Mouse (Mus musculus): ENCODE data around the gene Olfr1242. TPM values are rescaled to one million over a fixed set of nuclear protein-coding genes. Genes with fewer than 3 reads are reported as not detected.

Gene Olfr1242
- polyA plus RNA-seq (2012; rRNA removed): not detected in 2 replicates

GRCm38 (mm10) chr2:89498235-89498634, at the start of gene Olfr1242:
Olfr1242 (minus strand) TSS chr2:89498335.
- WGBS: 67% methylated on average over 1 of the region's 1 CpGs
- Histone ChIP-seq H3K4me1 (ENCODE audit: control insufficient read depth, insufficient read depth, low read length) (no peaks in the 10 kb centered on the region), H3K4me3 (replicated peaks; ENCODE audit: extremely low read depth, low read depth, low read length) (no peak within 1 kb of the TSS)
- no peak for TF ChIP-seq CTCF (IDR thresholded peaks at IDR 0.05; ENCODE audit: insufficient read depth, low read length)
- no peak for TF ChIP-seq POLR2A (IDR thresholded peaks at IDR 0.05; ENCODE audit: borderline replicate concordance, extremely low read depth, low read depth, low read length)
- no peak for DNase-seq

GRCm38 (mm10) chr2:89544516-89544915, 46.4 kb upstream of the Olfr1242 start:
- H3K4me1 ChIP-seq (ENCODE audit: control insufficient read depth, insufficient read depth, low read length): no peaks in the 10 kb centered on the region
- no peak for TF ChIP-seq CTCF (IDR thresholded peaks at IDR 0.05; ENCODE audit: insufficient read depth, low read length)
- no peak for TF ChIP-seq POLR2A (IDR thresholded peaks at IDR 0.05; ENCODE audit: borderline replicate concordance, extremely low read depth, low read depth, low read length)
- no peak overlapping the region for H3K4me3 ChIP-seq (replicated peaks; ENCODE audit: extremely low read depth, low read depth, low read length)
- DNase-seq: no peak
- 51% methylated on average over 2 of the region's 2 CpGs for WGBS

GRCm38 (mm10) chr2:89539923-89540322, 41.8 kb upstream of the Olfr1242 start:
- Histone ChIP-seq H3K4me3 (replicated peaks; ENCODE audit: extremely low read depth, low read depth, low read length) (no peak overlapping the region), H3K4me1 (ENCODE audit: control insufficient read depth, insufficient read depth, low read length) (no peaks in the 10 kb centered on the region)
- 41% methylated on average over 1 of the region's 1 CpGs for WGBS
- no peak for DNase-seq
- no peak for TF ChIP-seq CTCF (IDR thresholded peaks at IDR 0.05; ENCODE audit: insufficient read depth, low read length)
- TF ChIP-seq POLR2A (IDR thresholded peaks at IDR 0.05; ENCODE audit: borderline replicate concordance, extremely low read depth, low read depth, low read length): no peak

- DNase-seq: no peak
- TF ChIP-seq POLR2A (IDR thresholded peaks at IDR 0.05; ENCODE audit: borderline replicate concordance, extremely low read depth, low read depth, low read length): no peak
- TF ChIP-seq CTCF (IDR thresholded peaks at IDR 0.05; ENCODE audit: insufficient read depth, low read length): no peak
- Histone ChIP-seq H3K4me3 (replicated peaks; ENCODE audit: extremely low read depth, low read depth, low read length) (no peak within 1 kb of the TSS), H3K4me1 (ENCODE audit: control insufficient read depth, insufficient read depth, low read length) (no peaks in the 10 kb centered on the region)
- WGBS: 91% methylated on average over 1 of the region's 1 CpGs
Observed at GRCm38 (mm10) chr2:89531387-89531786, 33.3 kb upstream of the Olfr1242 start, which contains the start of gene Olfr1243. Olfr1243 (minus strand) TSS chr2:89531487.

- no peak for DNase-seq
- Histone ChIP-seq H3K4me1 (ENCODE audit: control insufficient read depth, insufficient read depth, low read length) (no peaks in the 10 kb centered on the region), H3K4me3 (replicated peaks; ENCODE audit: extremely low read depth, low read depth, low read length) (no peak within 1 kb of the TSS)
- no peak for TF ChIP-seq POLR2A (IDR thresholded peaks at IDR 0.05; ENCODE audit: borderline replicate concordance, extremely low read depth, low read depth, low read length)
- no peak for TF ChIP-seq CTCF (IDR thresholded peaks at IDR 0.05; ENCODE audit: insufficient read depth, low read length)
Observed at GRCm38 (mm10) chr2:89487026-89487425, 11.1 kb downstream of the Olfr1242 start, which contains the start of gene Olfr1241. Olfr1241 (minus strand) TSS chr2:89487126.

GRCm38 (mm10) chr2:89442900-89443299, 55.2 kb downstream of the Olfr1242 start, which contains the start of gene Olfr1240:
Olfr1240 (minus strand) TSS chr2:89443000.
- DNase-seq: no peak
- TF ChIP-seq POLR2A (IDR thresholded peaks at IDR 0.05; ENCODE audit: borderline replicate concordance, extremely low read depth, low read depth, low read length) (no peak), CTCF (IDR thresholded peaks at IDR 0.05; ENCODE audit: insufficient read depth, low read length) (no peak)
- no peaks in the 10 kb centered on the region for H3K4me1 ChIP-seq (ENCODE audit: control insufficient read depth, insufficient read depth, low read length)
- no peak within 1 kb of the TSS for H3K4me3 ChIP-seq (replicated peaks; ENCODE audit: extremely low read depth, low read depth, low read length)
- WGBS: 74% methylated on average over 3 of the region's 3 CpGs

Other genes starting within 250 kb of the Olfr1242 start
- not detected in 2 replicates for gene Olfr1228, start 244.3 kb downstream of the Olfr1242 start, polyA plus RNA-seq (2012; rRNA removed)
- gene Olfr1229, start 210.3 kb downstream of the Olfr1242 start, polyA plus RNA-seq (2012; rRNA removed): not detected in 2 replicates
- not detected in 2 replicates for gene Olfr1230, start 201.1 kb downstream of the Olfr1242 start, polyA plus RNA-seq (2012; rRNA removed)
- gene Olfr1231, start 191.3 kb downstream of the Olfr1242 start, polyA plus RNA-seq (2012; rRNA removed): not detected in 2 replicates
- gene Olfr1232, start 168.7 kb downstream of the Olfr1242 start, polyA plus RNA-seq (2012; rRNA removed): not detected in 2 replicates
- not detected in 2 replicates for gene Olfr1233, start 155.9 kb downstream of the Olfr1242 start, polyA plus RNA-seq (2012; rRNA removed)
- gene Olfr1234, start 133.5 kb downstream of the Olfr1242 start, polyA plus RNA-seq (2012; rRNA removed): not detected in 2 replicates
- gene Olfr1238, start 88.7 kb downstream of the Olfr1242 start, polyA plus RNA-seq (2012; rRNA removed): not detected in 2 replicates
- gene Olfr1239, start 77.9 kb downstream of the Olfr1242 start, polyA plus RNA-seq (2012; rRNA removed): not detected in 2 replicates
- not detected in 2 replicates for gene Olfr1240, start 55.3 kb downstream of the Olfr1242 start, polyA plus RNA-seq (2012; rRNA removed)
- gene Olfr1241, start 11.2 kb downstream of the Olfr1242 start, polyA plus RNA-seq (2012; rRNA removed): not detected in 2 replicates
- gene Olfr1243, start 33.2 kb upstream of the Olfr1242 start, polyA plus RNA-seq (2012; rRNA removed): not detected in 2 replicates
- gene Olfr1245, start 80.1 kb upstream of the Olfr1242 start, polyA plus RNA-seq (2012; rRNA removed): not detected in 2 replicates
- not detected in 2 replicates for gene Olfr1246, start 94.8 kb upstream of the Olfr1242 start, polyA plus RNA-seq (2012; rRNA removed)
- not detected in 2 replicates for gene Olfr1247, start 115.8 kb upstream of the Olfr1242 start, polyA plus RNA-seq (2012; rRNA removed)
- gene Olfr1248, start 119.9 kb upstream of the Olfr1242 start, polyA plus RNA-seq (2012; rRNA removed): not detected in 2 replicates
- not detected in 2 replicates for gene Olfr1249, start 136.6 kb upstream of the Olfr1242 start, polyA plus RNA-seq (2012; rRNA removed)
- not detected in 2 replicates for gene Olfr1250, start 163.1 kb upstream of the Olfr1242 start, polyA plus RNA-seq (2012; rRNA removed)
- gene Olfr1251, start 173.6 kb upstream of the Olfr1242 start, polyA plus RNA-seq (2012; rRNA removed): not detected in 2 replicates
- not detected in 2 replicates for gene Olfr1252, start 226.7 kb upstream of the Olfr1242 start, polyA plus RNA-seq (2012; rRNA removed)

All from lung, adult 2 months (tissue).